Mouse (Mus musculus): ENCODE data around the gene Tor2a.

Tor2a gene

GRCm38 (mm10) chr2:32757056-32757845 is at the start of gene Tor2a:
TSS of gene Tor2a (plus strand) at chr2:32757234.
- DNase-seq (ENCODE audit: inconsistent age in 2 of 2, low spot score in 1 of 2), result peak; percentile 98 to 99

GRCm38 (mm10) chr2:32708643-32709042 is 48.4 kb upstream of the Tor2a start:
- DNase-seq (ENCODE audit: inconsistent age in 2 of 2, low spot score in 1 of 2), result peak in 1 of 2 experiments; percentile 75

GRCm38 (mm10) chr2:32709521-32710137 is 47.4 kb upstream of the Tor2a start:
- no peak for DNase-seq (ENCODE audit: inconsistent age in 2 of 2, low spot score in 1 of 2)

GRCm38 (mm10) chr2:32710425-32710824 is 46.6 kb upstream of the Tor2a start:
- no peak for DNase-seq (ENCODE audit: inconsistent age in 2 of 2, low spot score in 1 of 2)

- peak in 1 of 2 experiments; percentile 50 for DNase-seq (ENCODE audit: inconsistent age in 2 of 2, low spot score in 1 of 2)
Observed at GRCm38 (mm10) chr2:32711301-32712056, 45.6 kb upstream of the Tor2a start.

GRCm38 (mm10) chr2:32712108-32712551 is 44.9 kb upstream of the Tor2a start:
- peak; percentile 85 to 91 for DNase-seq (ENCODE audit: inconsistent age in 2 of 2, low spot score in 1 of 2)

GRCm38 (mm10) chr2:32712586-32712933 is 44.5 kb upstream of the Tor2a start:
- peak; percentile 97 to 99 for DNase-seq (ENCODE audit: inconsistent age in 2 of 2, low spot score in 1 of 2)

GRCm38 (mm10) chr2:32712934-32713817 is 43.9 kb upstream of the Tor2a start, which contains the start of gene Cdk9:
TSS of gene Cdk9 (minus strand) at chr2:32713076.
- DNase-seq (ENCODE audit: inconsistent age in 2 of 2, low spot score in 1 of 2), result peak; percentile 95 to 99

- DNase-seq (ENCODE audit: inconsistent age in 2 of 2, low spot score in 1 of 2), result peak; percentile 34 to 69
Observed at GRCm38 (mm10) chr2:32714117-32714986, 42.7 kb upstream of the Tor2a start.

GRCm38 (mm10) chr2:32714987-32715425 is 42.0 kb upstream of the Tor2a start:
- DNase-seq (ENCODE audit: inconsistent age in 2 of 2, low spot score in 1 of 2), result peak; percentile 56 to 83

GRCm38 (mm10) chr2:32718761-32719160 is 38.3 kb upstream of the Tor2a start:
- no peak for DNase-seq (ENCODE audit: inconsistent age in 2 of 2, low spot score in 1 of 2)

GRCm38 (mm10) chr2:32720053-32720452 is 37.0 kb upstream of the Tor2a start:
- DNase-seq (ENCODE audit: inconsistent age in 2 of 2, low spot score in 1 of 2), result no peak

GRCm38 (mm10) chr2:32720681-32721229 is 36.3 kb upstream of the Tor2a start, which contains the start of gene Sh2d3c:
TSS of gene Sh2d3c (plus strand) at chr2:32721055.
- no peak for DNase-seq (ENCODE audit: inconsistent age in 2 of 2, low spot score in 1 of 2)

GRCm38 (mm10) chr2:32722046-32722445 is 35.0 kb upstream of the Tor2a start:
- DNase-seq (ENCODE audit: inconsistent age in 2 of 2, low spot score in 1 of 2), result no peak

GRCm38 (mm10) chr2:32722581-32722980 is 34.5 kb upstream of the Tor2a start:
- DNase-seq (ENCODE audit: inconsistent age in 2 of 2, low spot score in 1 of 2), result no peak

- DNase-seq (ENCODE audit: inconsistent age in 2 of 2, low spot score in 1 of 2), result no peak
Observed at GRCm38 (mm10) chr2:32724149-32724548, 32.9 kb upstream of the Tor2a start.

- DNase-seq (ENCODE audit: inconsistent age in 2 of 2, low spot score in 1 of 2), result peak; percentile 63 to 79
Observed at GRCm38 (mm10) chr2:32724832-32725790, 31.9 kb upstream of the Tor2a start.

- DNase-seq (ENCODE audit: inconsistent age in 2 of 2, low spot score in 1 of 2), result peak; percentile 95 to 97
Observed at GRCm38 (mm10) chr2:32727435-32727834, 29.6 kb upstream of the Tor2a start.

Measured in adrenal gland, adult (tissue).